Mouse (Mus musculus) megakaryocyte, embryonic 14.5 days (primary cell): Measurements from ENCODE around the gene Evpl.

ENCODE experiments used
- FLI1 ChIP-seq: IDR thresholded peaks from 2 replicates; pipeline ENCODE4 v1.6.1; 2012; ENCODE audit warnings: low read length, inconsistent platforms, mixed read lengths
- GATA1 ChIP-seq: IDR thresholded peaks from 3 replicates; pipeline ENCODE4 v1.6.1; 2012; ENCODE audit warnings: mixed read lengths, low read length, inconsistent platforms, borderline replicate concordance

- TF ChIP-seq GATA1 (no peak), FLI1 (no peak)
Measured at GRCm38 (mm10) chr11:116237742-116238395, at the start of gene Evpl.
